Mouse (Mus musculus): ENCODE results near the gene Pla2g10.

The Pla2g10 gene

DNA sequence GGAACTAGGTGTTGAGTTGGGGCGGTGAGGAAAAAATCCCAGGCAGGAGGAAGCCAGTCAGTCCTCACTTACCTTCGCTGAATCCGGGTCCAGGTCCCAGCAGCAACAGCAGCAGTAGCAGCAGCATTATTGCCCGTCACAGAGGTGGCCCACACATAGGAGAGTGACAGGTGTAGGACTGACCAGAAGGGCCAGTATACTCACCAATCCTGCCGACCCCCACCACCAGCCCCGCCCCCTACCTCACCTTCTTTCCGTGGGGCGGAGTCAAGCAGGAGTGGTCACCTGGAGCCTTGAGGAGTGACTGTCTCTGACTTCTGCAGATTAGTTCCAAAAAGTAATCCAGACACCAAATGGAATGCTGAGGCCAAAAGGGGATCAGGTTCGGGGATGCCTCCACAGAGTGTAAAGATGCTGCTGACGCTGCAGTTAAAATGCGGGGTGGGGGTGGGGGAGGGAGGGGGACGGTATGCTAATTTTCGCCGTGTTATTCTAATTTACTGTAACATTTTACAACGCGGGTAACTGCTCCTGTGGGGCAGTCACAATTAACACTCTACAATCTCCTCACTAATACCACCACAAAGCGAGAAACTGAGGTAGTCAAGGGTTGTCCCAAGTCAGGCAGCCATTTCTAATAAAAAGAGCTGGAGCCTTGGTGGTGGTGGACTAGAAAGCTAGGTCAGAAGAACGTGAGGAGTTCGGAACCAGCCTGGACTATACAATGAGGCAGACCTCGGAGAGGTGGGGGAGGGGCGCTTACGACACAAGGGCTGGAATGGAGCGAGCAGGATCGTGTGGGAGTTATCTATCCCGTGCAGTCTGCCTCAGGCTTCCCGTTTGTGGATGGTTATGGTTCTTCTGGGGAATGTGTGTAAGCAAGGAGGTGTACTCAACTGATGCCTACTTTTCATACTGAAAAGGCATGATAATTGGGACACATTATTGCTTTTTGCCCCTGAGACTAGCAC, at the start of gene Pla2g10:
Gene Pla2g10 (minus strand): TSS at position 699 of the 971 bp plus-strand sequence.
- no peak for TF ChIP-seq GATA4 (IDR thresholded peaks at IDR 0.05; ENCODE audit: insufficient replicate concordance, low read length)

DNA sequence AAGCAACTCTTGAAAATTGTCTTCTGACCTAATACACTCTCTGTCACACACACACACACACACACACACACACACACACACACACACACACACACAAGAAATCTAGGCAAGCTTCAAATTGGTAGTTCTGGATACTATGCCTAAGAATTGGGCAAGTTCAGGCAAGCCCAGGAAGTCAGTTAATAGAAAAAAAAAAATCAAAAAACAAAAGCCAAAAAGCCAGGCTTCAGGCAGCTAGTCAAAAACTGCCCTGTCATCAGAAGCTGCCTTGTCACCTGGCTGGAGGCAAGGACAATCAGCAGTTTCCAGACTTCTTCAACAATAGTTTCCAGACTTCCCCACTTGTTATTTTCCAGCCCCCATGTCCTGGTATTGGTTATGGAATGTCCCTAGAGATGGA, 35.6 kb upstream of the Pla2g10 start:
- TF ChIP-seq GATA4 (IDR thresholded peaks at IDR 0.05; ENCODE audit: insufficient replicate concordance, low read length): no peak

DNA sequence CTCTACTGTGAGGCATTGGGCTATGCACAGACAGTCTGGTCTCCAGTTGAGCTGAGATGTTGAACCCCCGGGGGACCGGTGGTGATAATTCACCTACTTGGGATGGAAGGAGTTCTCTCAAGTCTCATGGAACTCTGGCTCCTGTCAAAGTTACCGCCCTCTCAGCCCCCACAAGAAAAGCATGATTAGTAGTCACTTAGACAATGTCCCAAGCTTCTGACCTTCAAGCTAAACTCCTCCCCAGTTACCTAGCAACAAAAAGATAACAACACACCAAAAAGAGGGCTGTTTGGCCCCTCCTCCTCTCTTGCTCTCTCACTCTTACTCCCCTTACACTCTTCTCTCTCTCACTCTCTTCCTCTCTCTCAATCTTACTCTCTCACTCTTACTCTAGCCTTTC, 33.7 kb upstream of the Pla2g10 start:
- no peak for TF ChIP-seq GATA4 (IDR thresholded peaks at IDR 0.05; ENCODE audit: insufficient replicate concordance, low read length)

DNA sequence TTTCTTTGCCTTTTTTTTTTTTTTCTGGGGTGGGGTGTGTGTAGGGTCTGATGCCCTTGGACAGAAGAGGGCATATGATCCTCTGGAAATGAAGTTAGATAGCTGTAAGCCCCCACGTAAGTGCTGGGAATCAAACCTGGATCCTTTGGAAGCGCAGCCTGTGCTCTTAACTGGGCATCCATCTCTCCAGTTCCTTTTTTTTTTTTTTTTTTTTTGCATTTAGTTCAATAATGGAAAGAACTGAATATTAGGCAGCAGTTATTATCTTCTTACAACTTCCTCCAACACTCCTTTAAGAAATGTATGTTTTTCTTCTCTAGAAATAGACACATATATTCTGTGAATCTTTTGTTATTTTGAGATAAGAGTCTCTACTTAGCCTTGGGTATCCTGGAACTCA, 27.0 kb upstream of the Pla2g10 start:
- no peak for TF ChIP-seq GATA4 (IDR thresholded peaks at IDR 0.05; ENCODE audit: insufficient replicate concordance, low read length)

DNA sequence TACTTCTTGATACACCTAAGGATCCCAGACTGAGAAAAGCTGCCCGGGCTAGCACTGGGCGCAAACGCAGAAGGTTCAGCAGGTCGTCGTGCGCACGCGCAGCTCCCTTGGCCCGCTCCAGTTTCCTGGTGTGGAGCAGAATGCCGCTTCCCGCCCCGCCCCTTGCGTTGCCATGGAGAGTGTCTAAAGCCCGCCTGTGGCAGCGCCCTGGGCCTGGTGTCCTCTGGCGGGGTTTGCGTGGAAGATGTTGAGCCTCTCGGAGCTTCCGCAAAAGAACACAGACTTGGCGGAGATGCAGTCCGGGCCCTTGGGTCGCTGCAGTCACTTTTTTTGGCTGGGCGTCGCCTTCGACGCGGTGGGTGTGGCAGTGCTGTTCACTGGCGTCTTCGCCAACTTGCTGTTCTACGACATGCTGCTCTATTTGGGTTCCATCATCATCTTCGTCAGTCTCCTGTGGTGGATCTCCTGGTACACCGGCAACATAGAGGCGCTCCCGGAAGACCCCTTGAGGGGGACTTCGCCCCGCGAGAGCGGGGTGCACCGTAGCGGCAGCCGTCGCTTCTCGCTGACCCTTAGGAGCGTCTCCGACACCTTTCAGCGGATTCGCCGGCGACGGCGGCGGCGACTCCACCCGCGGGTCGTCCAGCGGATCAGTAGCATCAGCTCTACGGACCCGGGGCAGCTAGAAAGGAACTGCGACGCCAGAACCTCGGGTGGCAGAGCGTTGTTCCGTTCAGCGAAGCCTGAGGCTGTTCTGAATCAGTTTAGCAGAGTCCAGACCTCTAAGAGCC, 23.8 kb upstream of the Pla2g10 start:
- no peak for TF ChIP-seq GATA4 (IDR thresholded peaks at IDR 0.05; ENCODE audit: insufficient replicate concordance, low read length)

DNA sequence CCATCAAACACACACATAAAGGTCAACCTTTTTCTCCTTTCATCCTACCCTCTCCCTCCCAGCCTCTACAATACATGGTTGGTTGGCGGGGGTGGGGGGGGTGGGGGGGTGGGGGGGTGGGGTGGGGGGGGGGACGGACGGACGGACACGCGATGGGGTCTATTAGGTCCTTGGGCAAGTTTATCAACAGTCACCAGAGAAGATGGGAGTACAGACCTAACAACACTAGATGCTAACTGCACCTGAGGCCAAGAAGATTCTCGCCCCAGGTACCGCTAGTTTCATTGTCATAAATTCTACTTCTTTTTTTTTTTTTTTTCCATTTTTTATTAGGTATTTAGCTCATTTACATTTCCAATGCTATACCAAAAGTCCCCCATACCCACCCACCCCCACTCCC, 23.2 kb upstream of the Pla2g10 start:
- no peak for TF ChIP-seq GATA4 (IDR thresholded peaks at IDR 0.05; ENCODE audit: insufficient replicate concordance, low read length)

DNA sequence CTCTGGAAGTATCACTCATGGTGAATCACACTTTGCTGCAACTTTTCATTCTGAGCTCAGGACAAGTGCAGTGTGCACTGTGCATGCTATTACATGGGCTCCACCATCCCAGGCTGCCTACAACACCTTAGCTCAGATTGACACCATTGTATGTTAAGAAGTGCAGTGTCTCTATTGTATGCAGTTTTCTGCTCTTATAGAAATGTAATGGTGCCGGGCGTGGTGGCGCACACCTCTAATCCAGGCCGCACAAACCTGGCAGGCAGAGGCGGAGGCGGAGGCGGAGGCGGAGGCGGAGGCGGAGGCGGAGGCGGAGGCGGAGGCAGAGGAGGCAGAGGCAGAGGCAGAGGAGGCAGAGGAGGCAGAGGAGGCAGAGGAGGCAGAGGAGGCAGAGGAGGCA, 19.8 kb upstream of the Pla2g10 start:
- no peak for TF ChIP-seq GATA4 (IDR thresholded peaks at IDR 0.05; ENCODE audit: insufficient replicate concordance, low read length)

DNA sequence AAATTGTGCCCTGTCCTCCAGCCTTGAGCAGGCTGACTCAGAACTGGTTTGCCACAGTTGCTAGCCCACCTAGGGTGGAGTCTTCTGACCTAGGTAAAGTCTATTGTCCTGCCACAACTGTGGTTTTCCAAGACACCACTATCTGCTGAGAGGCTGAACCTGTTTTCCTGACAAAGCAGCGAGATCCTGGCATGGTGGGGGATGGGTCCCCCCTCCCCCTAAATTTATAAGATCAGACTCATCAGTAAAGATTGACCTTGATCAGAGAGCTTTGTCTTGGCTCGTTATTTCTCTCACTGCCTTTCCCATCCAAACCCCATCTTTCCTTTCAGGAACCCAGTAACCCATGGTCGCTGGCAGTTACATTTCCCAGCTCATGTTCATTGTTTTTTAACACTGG, 19.2 kb upstream of the Pla2g10 start:
- no peak for TF ChIP-seq GATA4 (IDR thresholded peaks at IDR 0.05; ENCODE audit: insufficient replicate concordance, low read length)

DNA sequence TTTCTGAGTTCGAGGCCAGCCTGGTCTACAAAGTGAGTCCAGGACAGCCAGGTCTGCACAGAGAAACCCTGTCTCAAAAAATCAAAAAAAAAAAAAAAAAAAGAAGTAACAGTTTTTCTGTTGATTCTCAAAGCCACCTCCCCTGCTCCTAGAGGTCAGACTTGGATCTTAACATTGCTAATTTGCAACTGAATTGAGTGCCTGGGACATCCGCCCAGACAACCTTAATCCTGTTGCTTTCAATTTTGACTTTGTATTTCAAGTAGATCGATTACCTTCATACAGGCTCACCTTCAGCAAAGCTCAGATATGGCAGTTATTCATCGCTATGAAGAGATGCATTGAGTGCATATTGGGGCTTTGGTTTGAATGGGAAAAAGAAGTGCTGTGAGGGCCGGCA, 18.5 kb upstream of the Pla2g10 start:
- no peak for TF ChIP-seq GATA4 (IDR thresholded peaks at IDR 0.05; ENCODE audit: insufficient replicate concordance, low read length)

DNA sequence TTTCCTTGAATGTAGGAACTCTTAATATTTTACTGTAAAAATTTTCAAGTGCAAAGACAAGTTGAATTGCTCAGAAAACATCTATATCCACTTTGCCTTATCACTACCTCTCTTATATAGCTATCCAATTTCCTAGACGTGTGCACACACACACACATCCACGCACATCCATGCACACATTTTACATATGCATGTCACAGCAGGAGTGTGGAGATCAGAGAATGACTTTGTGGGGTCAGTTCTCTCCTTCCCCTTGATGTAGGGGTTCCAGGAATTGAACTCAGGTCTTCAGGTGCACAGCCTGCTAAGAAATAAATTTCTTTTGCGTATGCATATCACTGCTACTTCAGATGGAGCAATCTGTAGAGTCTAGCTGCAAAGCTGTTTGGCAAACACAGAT, 17.3 kb upstream of the Pla2g10 start:
- no peak for TF ChIP-seq GATA4 (IDR thresholded peaks at IDR 0.05; ENCODE audit: insufficient replicate concordance, low read length)

DNA sequence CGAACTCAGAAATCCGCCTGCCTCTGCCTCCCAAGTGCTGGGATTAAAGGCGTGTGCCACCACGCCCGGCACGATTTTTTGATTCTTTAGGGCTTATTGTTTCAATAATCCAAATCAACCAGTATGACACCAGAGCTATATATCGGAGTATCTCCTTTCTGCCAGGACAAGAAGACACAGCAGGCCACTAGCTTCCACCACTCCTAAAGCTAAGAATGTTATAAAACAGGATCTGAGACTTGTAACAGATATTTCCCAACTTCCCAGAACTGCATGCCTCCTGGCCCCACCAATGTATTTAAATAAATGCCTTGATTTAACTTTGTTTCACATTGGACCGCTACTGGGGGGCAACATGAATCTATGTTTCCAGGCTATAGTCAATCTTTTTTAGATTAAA, 16.9 kb upstream of the Pla2g10 start:
- TF ChIP-seq GATA4 (IDR thresholded peaks at IDR 0.05; ENCODE audit: insufficient replicate concordance, low read length): no peak

DNA sequence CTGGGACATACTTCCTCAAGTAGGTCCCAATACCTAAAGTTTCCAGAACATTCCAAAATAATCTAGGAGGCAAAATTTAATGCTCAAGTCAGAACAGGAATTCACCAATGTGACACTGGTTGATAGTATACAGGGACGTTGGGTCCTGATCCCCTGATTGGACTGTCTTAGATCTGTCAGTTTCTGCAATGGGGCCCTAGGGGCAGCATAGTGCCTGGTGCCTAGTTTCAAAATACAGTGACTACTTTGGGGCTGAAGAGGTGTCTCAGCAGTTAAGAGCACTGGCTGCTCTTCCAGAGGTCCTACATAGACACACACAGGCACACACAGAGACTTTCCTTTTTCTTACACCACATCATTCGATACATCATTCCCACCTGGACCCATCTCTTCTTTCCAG, 10.1 kb upstream of the Pla2g10 start:
- no peak for TF ChIP-seq GATA4 (IDR thresholded peaks at IDR 0.05; ENCODE audit: insufficient replicate concordance, low read length)

DNA sequence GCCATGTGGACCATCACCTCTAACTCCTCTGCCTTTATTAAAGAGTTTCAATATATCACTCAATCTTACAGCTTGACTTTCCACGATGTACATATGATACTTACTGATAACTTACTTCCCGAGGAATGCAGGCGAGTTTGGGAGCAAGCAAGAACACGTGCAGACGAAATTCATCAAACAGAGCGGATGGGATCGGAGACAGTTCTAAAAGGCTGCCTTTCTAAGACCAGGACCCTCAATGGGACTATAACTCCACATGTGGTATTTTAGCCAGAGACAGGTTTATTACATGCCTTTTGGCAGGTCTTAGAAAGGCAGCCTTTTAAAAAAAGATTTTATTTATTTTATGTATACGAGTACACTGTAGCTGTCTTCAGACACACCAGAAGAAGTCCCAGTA, 5.2 kb upstream of the Pla2g10 start:
- TF ChIP-seq GATA4 (IDR thresholded peaks at IDR 0.05; ENCODE audit: insufficient replicate concordance, low read length): no peak

DNA sequence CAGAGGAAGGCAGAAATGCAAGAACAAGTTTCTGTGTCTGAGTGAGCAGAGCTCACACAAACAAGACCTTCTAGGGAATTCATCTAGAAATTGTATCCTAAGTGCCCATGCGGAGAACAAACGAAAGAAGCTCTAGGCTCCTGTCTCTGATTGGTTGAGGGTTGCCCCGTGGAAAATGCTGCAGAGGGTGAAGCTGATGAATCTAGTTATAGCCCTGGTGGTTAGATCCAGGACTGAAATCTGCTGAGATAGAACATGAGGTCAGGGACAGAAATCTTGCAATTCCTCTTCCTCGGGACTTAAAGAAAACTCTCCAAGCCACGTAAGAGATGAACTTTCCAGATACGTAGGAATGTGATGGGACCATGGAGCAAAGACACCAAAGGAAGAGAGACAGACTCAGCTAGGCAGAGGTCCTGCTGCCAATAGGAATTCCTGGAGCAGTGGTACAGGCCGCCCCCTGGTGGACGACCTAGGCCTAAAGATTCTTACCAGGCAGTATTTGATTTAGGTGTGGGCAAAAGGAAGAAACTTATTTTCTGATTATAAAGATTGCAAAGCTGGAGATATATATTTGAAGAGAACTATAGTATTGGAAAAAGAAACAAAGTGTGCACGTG, 2.8 kb upstream of the Pla2g10 start:
- no peak for TF ChIP-seq GATA4 (IDR thresholded peaks at IDR 0.05; ENCODE audit: insufficient replicate concordance, low read length)

DNA sequence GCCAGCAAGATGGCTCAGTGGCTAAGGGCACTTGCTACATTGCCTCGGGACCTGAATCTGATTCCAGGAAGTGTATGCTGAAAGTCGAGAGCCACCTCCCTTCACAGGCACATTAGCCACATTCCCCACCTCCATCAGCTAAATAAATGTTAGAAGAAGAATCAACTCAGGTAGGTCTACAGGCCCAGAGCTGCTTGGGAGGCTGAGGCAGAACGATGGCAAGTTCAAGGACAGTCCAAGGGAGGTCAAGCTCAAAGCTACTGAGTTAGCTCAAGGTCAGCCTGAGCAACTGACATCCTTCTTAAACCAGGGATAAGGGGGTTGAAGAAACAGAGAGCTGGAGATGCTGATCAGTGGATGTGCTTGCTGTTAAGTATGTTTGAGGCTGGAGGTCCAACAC, 2.0 kb upstream of the Pla2g10 start:
- no peak for TF ChIP-seq GATA4 (IDR thresholded peaks at IDR 0.05; ENCODE audit: insufficient replicate concordance, low read length)

DNA sequence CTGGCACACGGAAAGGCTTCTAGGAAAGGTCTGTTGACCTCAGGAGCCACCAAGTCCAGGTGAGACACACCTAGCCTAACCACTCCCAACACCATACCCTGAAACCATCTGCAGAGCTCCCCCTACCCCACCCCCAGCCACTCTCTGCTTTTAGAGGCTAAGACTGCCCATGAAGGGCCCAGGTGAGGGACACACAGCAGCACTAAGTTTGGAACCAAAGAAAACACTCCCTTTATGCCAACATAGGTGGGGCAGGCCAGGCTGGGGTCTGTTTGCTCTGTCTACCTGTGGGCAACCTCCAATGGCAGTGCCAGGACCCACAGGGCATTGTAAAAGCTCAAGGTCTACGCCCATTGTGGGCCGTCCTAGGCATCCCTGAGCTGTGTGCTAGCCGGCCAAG, 1.4 kb downstream of the Pla2g10 start:
- TF ChIP-seq GATA4 (IDR thresholded peaks at IDR 0.05; ENCODE audit: insufficient replicate concordance, low read length): no peak
